Mouse (Mus musculus): ENCODE data around the gene Zscan21. TPM values are rescaled to one million over a fixed set of nuclear protein-coding genes. Genes with fewer than 3 reads are reported as not detected.

Zscan21 gene
- polyA plus RNA-seq (2015; fragmentation: Nextera tagmentation; extraction: Ambion mirVana) = 44.6 and 50.0 TPM in 2 replicates

DNA sequence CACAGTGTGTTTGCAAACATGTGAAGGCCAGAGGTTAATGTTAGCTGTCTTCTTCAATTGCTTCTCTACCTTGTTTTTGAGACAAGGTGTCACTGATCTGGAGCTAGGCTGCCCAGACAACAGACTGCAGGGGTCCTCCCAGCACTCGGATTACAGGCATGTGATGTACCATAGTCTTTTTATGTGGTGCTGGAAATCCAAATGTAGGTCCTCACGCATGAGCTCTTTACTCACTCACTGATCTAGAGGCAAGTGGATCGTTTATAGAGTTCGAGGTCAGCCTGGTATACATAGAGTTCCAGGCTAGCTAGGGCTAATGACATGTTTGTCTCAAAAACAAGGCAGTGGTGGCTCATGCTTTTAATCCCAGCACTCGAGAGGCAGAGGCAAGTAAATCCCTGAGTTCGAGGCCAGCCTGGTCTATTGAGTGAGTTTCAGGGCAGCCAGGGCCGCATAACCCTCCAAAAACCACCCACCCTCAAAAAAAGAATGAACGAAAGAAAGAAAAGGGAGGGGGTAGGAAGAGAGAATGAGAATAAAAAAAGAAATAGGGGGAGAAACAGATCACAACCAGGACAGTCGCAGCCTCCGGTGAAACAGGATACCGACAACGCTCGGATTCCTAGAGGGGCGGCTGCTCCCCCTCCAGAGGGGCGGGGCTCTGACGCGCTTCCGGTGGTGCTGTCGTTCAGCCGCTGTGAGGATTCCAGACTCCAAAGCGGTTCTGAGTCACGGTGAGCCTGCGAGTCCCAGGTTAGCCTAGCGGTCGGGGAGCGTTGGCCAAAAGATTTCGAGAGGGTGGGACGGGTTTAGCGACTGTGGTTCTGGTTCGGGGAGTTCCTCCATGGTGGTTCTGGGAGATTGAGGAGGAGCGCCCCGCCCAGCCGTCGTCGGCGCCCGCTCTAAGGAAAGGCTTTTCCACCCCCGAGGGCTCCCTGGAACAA is at the start of gene Zscan21:
Gene Zscan21 (plus strand): TSS at position 649 of the 944 bp plus-strand sequence.

DNA sequence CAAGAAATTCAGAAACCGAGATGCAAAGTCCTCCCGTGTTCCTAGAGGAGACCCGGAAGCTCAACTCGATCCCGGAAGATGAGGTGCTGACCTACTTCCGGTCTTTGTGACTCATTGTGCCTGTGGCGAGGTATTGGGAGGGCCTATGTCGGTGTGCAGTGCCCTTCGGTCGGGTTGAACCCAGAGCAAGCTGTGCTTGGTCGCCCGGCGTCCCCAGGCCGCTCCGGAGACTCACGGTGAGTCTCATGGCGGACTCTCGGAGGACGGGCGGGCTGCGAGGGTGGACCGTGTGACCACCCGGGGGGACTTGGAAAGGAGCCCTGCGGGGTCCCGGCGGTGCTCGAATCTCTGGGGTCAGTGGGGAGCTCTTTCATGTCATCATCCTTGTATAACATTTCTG is 31.7 kb upstream of the Zscan21 start, which contains the start of gene Zkscan1:
Gene Zkscan1 (plus strand): TSS at position 89 of the 400 bp plus-strand sequence.

DNA sequence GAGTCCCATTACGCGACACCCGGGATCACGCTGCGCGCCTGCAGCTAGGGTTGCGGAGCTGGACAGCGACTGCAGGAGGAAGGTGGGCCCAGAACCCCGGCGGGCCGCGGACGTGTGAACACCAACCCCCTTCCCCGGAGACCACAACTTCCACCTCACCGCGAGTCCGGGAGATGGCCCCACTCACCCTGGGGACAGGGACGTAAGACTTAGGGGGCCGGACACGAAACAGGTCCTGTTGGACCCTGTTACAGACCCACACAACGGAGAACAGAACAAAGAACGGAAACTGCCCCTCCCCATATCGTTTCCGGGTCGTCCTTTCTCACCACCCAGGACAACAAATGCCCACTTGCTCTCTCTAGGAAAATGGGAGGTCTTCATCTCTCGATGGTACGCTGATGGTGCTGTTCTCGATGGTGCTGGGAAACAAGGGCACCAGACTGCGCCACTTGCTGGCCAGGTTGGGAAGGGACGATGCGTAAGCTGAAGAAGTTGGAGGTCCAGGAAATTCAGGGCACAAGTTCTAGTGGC is 38.8 kb downstream of the Zscan21 start, which contains the start of gene Zfp113:
Gene Zfp113 (minus strand): TSS at position 302 of the 534 bp plus-strand sequence.

DNA sequence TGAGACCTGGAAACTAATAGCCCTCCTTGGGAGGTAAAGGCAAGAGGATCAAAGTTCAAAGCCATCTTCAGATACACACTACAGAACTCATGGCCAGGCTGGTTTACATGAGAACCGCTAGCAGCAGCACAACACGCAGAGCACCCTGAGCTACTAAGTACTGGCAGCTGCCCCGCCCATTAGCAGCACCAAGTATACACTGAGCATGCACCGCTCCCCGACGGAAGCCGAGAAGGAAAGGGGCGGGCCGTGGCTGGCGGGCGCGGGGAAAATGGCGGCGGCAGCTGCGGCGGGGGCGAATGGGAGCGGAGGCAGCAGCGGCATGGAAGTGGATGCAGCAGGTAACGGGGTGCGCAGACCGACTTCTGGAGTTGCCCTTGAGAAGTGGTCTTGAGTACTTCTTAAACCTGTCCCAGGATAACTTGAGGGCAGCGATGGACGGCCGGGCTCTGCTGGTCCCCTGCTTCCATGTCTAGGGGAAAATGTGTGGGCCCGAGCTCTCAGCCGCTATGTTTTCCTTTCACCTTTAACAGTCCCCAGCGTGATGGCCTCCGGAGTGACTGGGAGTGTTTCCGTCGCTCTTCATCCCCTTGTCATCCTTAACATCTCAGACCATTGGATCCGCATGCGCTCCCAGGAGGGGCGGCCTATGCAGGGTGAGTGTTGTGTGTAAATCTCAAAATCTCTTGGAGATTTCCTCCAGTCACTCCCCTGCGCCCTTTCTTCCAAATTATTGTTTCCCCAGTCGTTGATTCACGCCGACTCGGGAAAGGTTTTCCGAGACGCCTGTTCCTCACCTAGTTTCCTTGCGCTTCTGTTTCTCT is 44.4 kb downstream of the Zscan21 start, which contains the start of gene Cops6:
Gene Cops6 (plus strand): TSS at position 230 of the 824 bp plus-strand sequence.

DNA sequence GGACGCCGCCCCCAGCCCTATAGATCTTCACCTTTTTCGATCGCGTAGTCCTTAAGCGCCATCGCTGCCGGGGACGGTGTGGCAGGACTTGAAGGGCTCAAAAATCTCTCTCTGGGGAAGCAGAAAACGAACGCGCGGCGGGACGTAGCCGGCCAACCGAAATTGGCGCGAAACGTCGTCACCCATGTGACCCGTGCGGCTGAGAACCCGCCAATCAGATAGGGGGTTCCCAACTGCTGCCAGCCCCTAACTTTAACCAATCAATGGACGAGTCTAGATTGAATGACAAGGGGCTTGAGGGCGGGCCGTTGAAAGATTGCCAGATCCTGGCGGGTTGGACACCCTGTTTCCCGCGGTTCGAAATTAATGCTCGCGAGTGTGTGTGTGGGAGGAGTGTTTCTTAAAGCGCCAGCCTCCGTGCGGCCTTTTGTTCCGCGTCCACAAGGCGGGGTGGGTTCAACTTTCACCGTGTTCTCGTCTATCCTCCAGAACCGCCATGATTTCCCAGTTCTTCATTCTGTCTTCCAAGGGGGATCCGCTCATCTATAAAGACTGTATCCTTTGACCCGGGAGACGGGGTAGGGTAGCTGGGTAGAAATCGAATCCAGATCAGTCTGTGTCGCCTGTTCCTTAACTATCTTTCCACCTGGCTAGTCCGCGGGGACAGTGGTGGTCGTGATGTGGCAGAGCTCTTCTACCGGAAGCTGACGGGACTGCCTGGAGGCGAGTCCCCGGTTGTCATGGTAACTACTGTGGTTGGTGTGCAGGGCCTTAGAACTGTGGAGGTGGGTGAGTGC is 55.2 kb downstream of the Zscan21 start, which contains the start of the genes Ap4m1 and Mcm7:
Gene Ap4m1 (plus strand): TSS at position 308 of the 797 bp plus-strand sequence.
Gene Mcm7 (minus strand): TSS at position 728 of the 797 bp plus-strand sequence.

MicroRNA genes within 50 kb of the gene (microRNA counts, 519-probe panel; counts per million panel counts)
- 4,872 counts per million, percentile 57 among the panel's probes with 10 or more counts for microRNA mmu-miR-106b
- microRNA mmu-miR-25 = 5,470 counts per million, percentile 69 among the panel's probes with 10 or more counts
- microRNA mmu-miR-93 = 4,842 counts per million, percentile 56 among the panel's probes with 10 or more counts

Small RNA genes lying within 50 kb of the gene (microRNA-seq; reads per million reads assigned to microRNA genes)
- gene Mir106b (2,896 reads per million, percentile 87 among the genes with 10 or more reads in this experiment), gene Mir25 (229 reads per million, percentile 55 among the genes with 10 or more reads in this experiment), gene Mir93 (2,715 reads per million, percentile 86 among the genes with 10 or more reads in this experiment)

Other genes with a start within 250 kb of the Zscan21 start
- not detected in 2 replicates for gene Pilrb2, start 245.1 kb upstream of the Zscan21 start, polyA plus RNA-seq (2015; fragmentation: Nextera tagmentation; extraction: Ambion mirVana)
- 0.05 TPM in 1 of 2 replicates, not detected in the other for gene Cyp3a13, start 195.3 kb upstream of the Zscan21 start, polyA plus RNA-seq (2015; fragmentation: Nextera tagmentation; extraction: Ambion mirVana)
- gene Gjc3, start 153.8 kb upstream of the Zscan21 start, polyA plus RNA-seq (2015; fragmentation: Nextera tagmentation; extraction: Ambion mirVana) = 8.3 and 8.5 TPM in 2 replicates
- gene Azgp1, start 135.4 kb upstream of the Zscan21 start, polyA plus RNA-seq (2015; fragmentation: Nextera tagmentation; extraction: Ambion mirVana) = not detected in 2 replicates
- not detected in 2 replicates for gene Smok3a, start 95.6 kb upstream of the Zscan21 start, polyA plus RNA-seq (2015; fragmentation: Nextera tagmentation; extraction: Ambion mirVana)
- gene Smok3b, start 95.5 kb upstream of the Zscan21 start, polyA plus RNA-seq (2015; fragmentation: Nextera tagmentation; extraction: Ambion mirVana) = 0.06 TPM in 1 of 2 replicates, not detected in the other
- gene Smok3c, start 63.7 kb upstream of the Zscan21 start, polyA plus RNA-seq (2015; fragmentation: Nextera tagmentation; extraction: Ambion mirVana) = not detected in 2 replicates
- 11.5 and 12.2 TPM in 2 replicates for gene Zkscan1, start 31.8 kb upstream of the Zscan21 start, polyA plus RNA-seq (2015; fragmentation: Nextera tagmentation; extraction: Ambion mirVana)
- gene Zfp113, start 38.8 kb downstream of the Zscan21 start, polyA plus RNA-seq (2015; fragmentation: Nextera tagmentation; extraction: Ambion mirVana) = 13.4 and 14.7 TPM in 2 replicates
- gene Cops6, start 44.2 kb downstream of the Zscan21 start, polyA plus RNA-seq (2015; fragmentation: Nextera tagmentation; extraction: Ambion mirVana) = 286 and 325 TPM in 2 replicates
- 13.9 and 15.4 TPM in 2 replicates for gene Ap4m1, start 55.1 kb downstream of the Zscan21 start, polyA plus RNA-seq (2015; fragmentation: Nextera tagmentation; extraction: Ambion mirVana)
- 31.9 and 36.3 TPM in 2 replicates for gene Mcm7, start 55.5 kb downstream of the Zscan21 start, polyA plus RNA-seq (2015; fragmentation: Nextera tagmentation; extraction: Ambion mirVana)
- gene Taf6, start 70.5 kb downstream of the Zscan21 start, polyA plus RNA-seq (2015; fragmentation: Nextera tagmentation; extraction: Ambion mirVana) = 37.5 and 48.1 TPM in 2 replicates
- gene Cnpy4, start 70.6 kb downstream of the Zscan21 start, polyA plus RNA-seq (2015; fragmentation: Nextera tagmentation; extraction: Ambion mirVana) = 20.7 and 23.5 TPM in 2 replicates
- 11.7 and 12.8 TPM in 2 replicates for gene Mblac1, start 77.4 kb downstream of the Zscan21 start, polyA plus RNA-seq (2015; fragmentation: Nextera tagmentation; extraction: Ambion mirVana)
- not detected in 2 replicates for gene Nxpe5, start 109.0 kb downstream of the Zscan21 start, polyA plus RNA-seq (2015; fragmentation: Nextera tagmentation; extraction: Ambion mirVana)
- gene Lamtor4, start 138.6 kb downstream of the Zscan21 start, polyA plus RNA-seq (2015; fragmentation: Nextera tagmentation; extraction: Ambion mirVana) = 130 and 140 TPM in 2 replicates
- 22.4 and 23.7 TPM in 2 replicates for gene BC037034, start 147.1 kb downstream of the Zscan21 start, polyA plus RNA-seq (2015; fragmentation: Nextera tagmentation; extraction: Ambion mirVana)
- gene Gal3st4, start 155.9 kb downstream of the Zscan21 start, polyA plus RNA-seq (2015; fragmentation: Nextera tagmentation; extraction: Ambion mirVana) = 3.7 and 4.4 TPM in 2 replicates
- gene Gm43720, start 163.1 kb downstream of the Zscan21 start, polyA plus RNA-seq (2015; fragmentation: Nextera tagmentation; extraction: Ambion mirVana) = 0.05 and 0.21 TPM in 2 replicates
- gene Gpc2, start 163.1 kb downstream of the Zscan21 start, polyA plus RNA-seq (2015; fragmentation: Nextera tagmentation; extraction: Ambion mirVana) = 20.1 and 24.6 TPM in 2 replicates
- gene Stag3, start 163.3 kb downstream of the Zscan21 start, polyA plus RNA-seq (2015; fragmentation: Nextera tagmentation; extraction: Ambion mirVana) = 8.2 and 13.0 TPM in 2 replicates
- not detected in 2 replicates for gene Pvrig, start 225.1 kb downstream of the Zscan21 start, polyA plus RNA-seq (2015; fragmentation: Nextera tagmentation; extraction: Ambion mirVana)

Data from neural tube, postnatal 0 days (tissue).